Mouse (Mus musculus) limb, embryonic 13.5 days (tissue): ENCODE measurements around the gene Ubtf. TPM values are rescaled to one million over a fixed set of nuclear protein-coding genes. Genes with fewer than 3 reads are reported as not detected.
"Not testable (repeated sequence)": the region's sequence is repeated elsewhere in the genome, so short reads cannot be mapped to it uniquely, and the experiment has no call there.

ENCODE experiments used
- ATAC-seq: fragments of 200-750 bp; cut with Nextera tagmentation; 2 replicates; pipeline ENCODE4 v1.8.0; 2017; ENCODE audit warnings: low read depth, moderate number of reproducible peaks, moderate TSS enrichment; ENCODE audit not compliant: low FRiP score
- H3K27ac ChIP-seq: fragments of 300-500 bp; sonication (generic); 2 replicates; pipeline ENCODE4 v1.5.1; 2015; ENCODE audit warnings: inconsistent platforms, mild to moderate bottlenecking, moderate library complexity
- H3K27me3 ChIP-seq: fragments of 300-500 bp; sonication (generic); 2 replicates; pipeline ENCODE4 v1.6.1; 2015; ENCODE audit warnings: mild to moderate bottlenecking, inconsistent platforms
- H3K36me3 ChIP-seq: fragments of 300-500 bp; sonication (generic); 2 replicates; pipeline ENCODE4 v1.6.1; 2015; ENCODE audit warnings: inconsistent platforms, mild to moderate bottlenecking, moderate library complexity
- H3K4me1 ChIP-seq: fragments of 300-500 bp; sonication (generic); 2 replicates; pipeline ENCODE4 v1.6.1; 2015; ENCODE audit warnings: inconsistent platforms
- H3K4me2 ChIP-seq: fragments of 300-500 bp; sonication (generic); replicated peaks from 2 replicates; pipeline ENCODE4 v1.6.1; 2015; ENCODE audit warnings: inconsistent platforms, mild to moderate bottlenecking, moderate library complexity
- H3K4me3 ChIP-seq: fragments of 300-500 bp; sonication (generic); 2 replicates; pipeline ENCODE4 v1.5.1; 2015; ENCODE audit warnings: moderate library complexity, mild to moderate bottlenecking, inconsistent platforms
- H3K9ac ChIP-seq: fragments of 300-500 bp; sonication (generic); 2 replicates; pipeline ENCODE4 v1.6.1; 2015; ENCODE audit warnings: mild to moderate bottlenecking, inconsistent platforms
- H3K9me3 ChIP-seq: fragments of 300-500 bp; sonication (generic); 2 replicates; pipeline ENCODE4 v1.6.1; 2016; ENCODE audit warnings: inconsistent platforms
- WGBS: fragments of 180-500 bp; shearing (Covaris S2); methylation state at CpG from one replicate; pipeline ENCODE4 v1.1.7; 2015; 5-methylcytosine and 5-hydroxymethylcytosine counted together
- polyA plus RNA-seq: library from polyadenylated mRNA; unstranded; fragments of >200 nt; fragmentation: Nextera tagmentation; extraction: Ambion mirVana; gene quantifications from 2 replicates; pipeline ENCODE4 v1.2.1, GENCODE M21; 2015

Ubtf gene
- 83.9 and 85.9 TPM in 2 replicates for polyA plus RNA-seq

GRCm38 (mm10) chr11:102319410-102319792 lies at the start of gene Ubtf:
Gene Ubtf (minus strand): TSS chr11:102319742.
- H3K27ac ChIP-seq = peak within 1 kb of the TSS; percentile 99
- H3K36me3 ChIP-seq = peaks cover 13% of the 10 kb centered on the region
- peak within 1 kb of the TSS; percentile 75 for H3K4me2 ChIP-seq
- no peaks in the 10 kb centered on the region for H3K27me3 ChIP-seq
- H3K4me1 ChIP-seq = peaks cover 29% of the 10 kb centered on the region
- no peaks in the 10 kb centered on the region for H3K9me3 ChIP-seq
- H3K9ac ChIP-seq = peak within 1 kb of the TSS; percentile 100
- no peak for ATAC-seq
- 0% methylated on average over 23 of the region's 25 CpGs for WGBS
- peak within 1 kb of the TSS; percentile 100 for H3K4me3 ChIP-seq

GRCm38 (mm10) chr11:102369263-102369662 lies 49.7 kb upstream of the Ubtf start:
- H3K4me3 ChIP-seq = no peak overlapping the region
- H3K9me3 ChIP-seq = no peaks in the 10 kb centered on the region
- ATAC-seq = no peak
- 76% methylated on average over 4 of the region's 4 CpGs for WGBS
- H3K36me3 ChIP-seq = no peaks in the 10 kb centered on the region
- H3K4me2 ChIP-seq = no peak overlapping the region
- H3K27me3 ChIP-seq = peaks cover 24% of the 10 kb centered on the region
- no peak overlapping the region for H3K9ac ChIP-seq
- H3K4me1 ChIP-seq = no peaks in the 10 kb centered on the region
- H3K27ac ChIP-seq = no peak overlapping the region

GRCm38 (mm10) chr11:102368347-102368746 lies 48.8 kb upstream of the Ubtf start:
- no peaks in the 10 kb centered on the region for H3K36me3 ChIP-seq
- no peak overlapping the region for H3K9ac ChIP-seq
- no peak overlapping the region for H3K4me3 ChIP-seq
- H3K27ac ChIP-seq = no peak overlapping the region
- WGBS = 74% methylated on average over 5 of the region's 5 CpGs
- no peaks in the 10 kb centered on the region for H3K9me3 ChIP-seq
- H3K4me2 ChIP-seq = no peak overlapping the region
- no peak for ATAC-seq
- peaks cover 16% of the 10 kb centered on the region for H3K27me3 ChIP-seq
- no peaks in the 10 kb centered on the region for H3K4me1 ChIP-seq

GRCm38 (mm10) chr11:102367504-102368280 lies 48.1 kb upstream of the Ubtf start:
- Histone ChIP-seq H3K27ac (no peak overlapping the region), H3K27me3 (peaks cover 11% of the 10 kb centered on the region), H3K36me3 (no peaks in the 10 kb centered on the region), H3K9ac (no peak overlapping the region), H3K4me1 (no peaks in the 10 kb centered on the region), H3K4me2 (no peak overlapping the region), H3K4me3 (no peak overlapping the region), H3K9me3 (no peaks in the 10 kb centered on the region)
- ATAC-seq = no peak
- WGBS = 64% methylated on average over 9 of the region's 9 CpGs

GRCm38 (mm10) chr11:102366103-102366502 lies 46.6 kb upstream of the Ubtf start, which contains the start of gene Slc4a1:
Gene Slc4a1 (minus strand): TSS chr11:102366203.
- H3K9ac ChIP-seq, H3K27me3 ChIP-seq, H3K9me3 ChIP-seq, H3K27ac ChIP-seq, H3K4me2 ChIP-seq, ATAC-seq, H3K4me1 ChIP-seq, H3K36me3 ChIP-seq, H3K4me3 ChIP-seq: not testable (repeated sequence)
- WGBS = 76% methylated on average over 8 of the region's 8 CpGs

- Histone ChIP-seq H3K4me2 (no peak overlapping the region), H3K36me3 (no peaks in the 10 kb centered on the region), H3K4me1 (no peaks in the 10 kb centered on the region), H3K27me3 (0 out of 2 replicates have a peak, but pooled peaks cover 3% of the 10 kb centered on the region), H3K27ac (no peak overlapping the region), H3K9me3 (no peaks in the 10 kb centered on the region), H3K9ac (no peak overlapping the region), H3K4me3 (no peak overlapping the region)
- no peak for ATAC-seq
- 49% methylated on average over 4 of the region's 4 CpGs for WGBS
Measured at GRCm38 (mm10) chr11:102365699-102366098, 46.2 kb upstream of the Ubtf start.

GRCm38 (mm10) chr11:102364570-102365371 lies 45.2 kb upstream of the Ubtf start:
- H3K4me2 ChIP-seq = no peak overlapping the region
- no peak overlapping the region for H3K27ac ChIP-seq
- no peak overlapping the region; the same call in 1 of the 2 replicates for H3K9ac ChIP-seq
- peak; percentile 49; the same call in 1 of the 2 replicates for ATAC-seq
- no peaks in the 10 kb centered on the region for H3K4me1 ChIP-seq
- H3K4me3 ChIP-seq = no peak overlapping the region
- no peaks in the 10 kb centered on the region for H3K9me3 ChIP-seq
- 0 out of 2 replicates have a peak, but pooled peaks cover 3% of the 10 kb centered on the region for H3K27me3 ChIP-seq
- WGBS = 67% methylated on average over 14 of the region's 14 CpGs
- no peaks in the 10 kb centered on the region for H3K36me3 ChIP-seq

- ATAC-seq = peak; percentile 39; the same call in 1 of the 2 replicates
- no peaks in the 10 kb centered on the region for H3K9me3 ChIP-seq
- no peak overlapping the region for H3K4me2 ChIP-seq
- H3K4me3 ChIP-seq = no peak overlapping the region
- 65% methylated on average over 2 of the region's 2 CpGs for WGBS
- H3K36me3 ChIP-seq = no peaks in the 10 kb centered on the region
- no peak overlapping the region for H3K27ac ChIP-seq
- no peaks in the 10 kb centered on the region for H3K27me3 ChIP-seq
- no peak overlapping the region for H3K9ac ChIP-seq
- no peaks in the 10 kb centered on the region for H3K4me1 ChIP-seq
Measured at GRCm38 (mm10) chr11:102363623-102364022, 44.1 kb upstream of the Ubtf start.

- H3K9ac ChIP-seq = no peak overlapping the region
- no peaks in the 10 kb centered on the region for H3K36me3 ChIP-seq
- no peaks in the 10 kb centered on the region for H3K9me3 ChIP-seq
- no peak for ATAC-seq
- H3K27me3 ChIP-seq = peaks cover 4% of the 10 kb centered on the region
- no peaks in the 10 kb centered on the region for H3K4me1 ChIP-seq
- no peak overlapping the region for H3K27ac ChIP-seq
- no peak overlapping the region for H3K4me2 ChIP-seq
- WGBS = 81% methylated on average over 8 of the region's 8 CpGs
- H3K4me3 ChIP-seq = no peak overlapping the region
Measured at GRCm38 (mm10) chr11:102361776-102362495, 42.4 kb upstream of the Ubtf start.

- no peak for ATAC-seq
- Histone ChIP-seq H3K9me3 (no peaks in the 10 kb centered on the region), H3K36me3 (no peaks in the 10 kb centered on the region), H3K4me2 (no peak overlapping the region), H3K4me1 (no peaks in the 10 kb centered on the region), H3K27ac (no peak overlapping the region), H3K27me3 (peaks cover 14% of the 10 kb centered on the region), H3K9ac (no peak overlapping the region), H3K4me3 (no peak overlapping the region)
- WGBS = 66% methylated on average over 10 of the region's 10 CpGs
Measured at GRCm38 (mm10) chr11:102358365-102358764, 38.8 kb upstream of the Ubtf start.

- WGBS = 64% methylated on average over 31 of the region's 31 CpGs
- peaks cover 4% of the 10 kb centered on the region; the same call in 1 of the 2 replicates for H3K4me1 ChIP-seq
- no peak overlapping the region for H3K27ac ChIP-seq
- H3K9ac ChIP-seq = no peak overlapping the region
- no peak overlapping the region for H3K4me3 ChIP-seq
- H3K4me2 ChIP-seq = no peak overlapping the region
- no peaks in the 10 kb centered on the region for H3K9me3 ChIP-seq
- H3K36me3 ChIP-seq = no peaks in the 10 kb centered on the region
- peaks cover 14% of the 10 kb centered on the region for H3K27me3 ChIP-seq
- no peak for ATAC-seq
Measured at GRCm38 (mm10) chr11:102356636-102357350, 37.3 kb upstream of the Ubtf start.
